Mouse (Mus musculus): ENCODE results near the gene Wdr17.

The Wdr17 gene

GRCm38 (mm10) chr8:54603440-54603839 is 283.5 kb downstream of the Wdr17 start:
- in situ Hi-C loops (cut with MboI, MseI), result loop anchor here (25.0 kb wide), 1 partner anchor 509 kb away; no protein-coding TSS in a partner anchor

GRCm38 (mm10) chr8:54600671-54601251 is 286.2 kb downstream of the Wdr17 start, which contains the start of gene Spata4:
Spata4 (plus strand) TSS chr8:54600781.
- in situ Hi-C loops (cut with MboI, MseI), result loop anchor here (25.0 kb wide), 1 partner anchor 512 kb away; no protein-coding TSS in a partner anchor

- in situ Hi-C loops (cut with MboI, MseI), result no loop called here
Observed at GRCm38 (mm10) chr8:54597386-54597785, 289.6 kb downstream of the Wdr17 start.

GRCm38 (mm10) chr8:54596940-54597339 is 290.0 kb downstream of the Wdr17 start:
- in situ Hi-C loops (cut with MboI, MseI), result no loop called here

GRCm38 (mm10) chr8:54596051-54596450 is 290.9 kb downstream of the Wdr17 start:
- in situ Hi-C loops (cut with MboI, MseI), result no loop called here

- in situ Hi-C loops (cut with MboI, MseI), result no loop called here
Observed at GRCm38 (mm10) chr8:54594634-54595033, 292.4 kb downstream of the Wdr17 start.

- in situ Hi-C loops (cut with MboI, MseI), result no loop called here
Observed at GRCm38 (mm10) chr8:54582886-54583285, 304.1 kb downstream of the Wdr17 start.

GRCm38 (mm10) chr8:54581436-54581835 is 305.5 kb downstream of the Wdr17 start:
- in situ Hi-C loops (cut with MboI, MseI), result no loop called here

Data from T-helper 1 cell (primary cell).